Mouse (Mus musculus): Measurements from ENCODE around the gene Gm2001. TPM values are rescaled to one million over a fixed set of nuclear protein-coding genes. Genes with fewer than 3 reads are reported as not detected.
"Not testable (repeated sequence)": the region's sequence is repeated elsewhere in the genome, so short reads cannot be mapped to it uniquely, and the experiment has no call there.

Gene Gm2001
- polyA plus RNA-seq (2011; ENCODE audit: insufficient read depth, insufficient read length, low replicate concordance, missing spikeins) = not detected in 2 replicates

DNA sequence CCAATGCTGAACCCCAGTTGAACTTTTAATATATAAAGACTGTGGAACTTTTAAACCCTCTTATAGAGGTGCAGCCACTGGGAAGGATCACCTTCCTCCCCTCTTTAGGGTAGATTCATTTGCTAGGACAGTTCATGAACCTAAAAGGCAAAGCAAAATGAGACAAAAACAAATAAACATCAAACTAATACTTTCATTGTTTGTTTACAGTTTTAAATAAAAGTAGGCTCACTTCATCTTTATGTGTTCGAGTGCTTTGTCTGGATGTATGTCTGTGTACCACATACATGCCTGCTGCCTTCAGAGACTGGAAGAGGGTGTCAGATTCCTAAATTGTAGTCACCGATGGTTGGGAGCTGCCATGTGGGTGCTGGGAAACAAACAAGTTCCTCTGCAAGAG, at the start of gene Gm2001:
Gm2001 (minus strand) TSS at position 101 of the 400 bp plus-strand sequence.
- not testable (repeated sequence) for H3K27ac ChIP-seq (ENCODE audit: control insufficient read depth, insufficient read depth, low read depth, low read length, poor library complexity); H3K4me3 ChIP-seq (replicated peaks; ENCODE audit: control insufficient read depth, low read depth, low read length); H3K4me1 ChIP-seq (ENCODE audit: control insufficient read depth, insufficient read depth, low read length)
- 73% methylated on average over 2 of the region's 2 CpGs for WGBS

- not testable (repeated sequence) for H3K4me1 ChIP-seq (ENCODE audit: control insufficient read depth, insufficient read depth, low read length); H3K27ac ChIP-seq (ENCODE audit: control insufficient read depth, insufficient read depth, low read depth, low read length, poor library complexity); H3K4me3 ChIP-seq (replicated peaks; ENCODE audit: control insufficient read depth, low read depth, low read length)
- 64% methylated on average over 5 of the region's 5 CpGs for WGBS
Observed at GRCm38 (mm10) chr12:87873772-87874171, 31.6 kb upstream of the Gm2001 start, which contains the start of gene Gm2016. TSS of gene Gm2016 (plus strand) at chr12:87874072.

DNA sequence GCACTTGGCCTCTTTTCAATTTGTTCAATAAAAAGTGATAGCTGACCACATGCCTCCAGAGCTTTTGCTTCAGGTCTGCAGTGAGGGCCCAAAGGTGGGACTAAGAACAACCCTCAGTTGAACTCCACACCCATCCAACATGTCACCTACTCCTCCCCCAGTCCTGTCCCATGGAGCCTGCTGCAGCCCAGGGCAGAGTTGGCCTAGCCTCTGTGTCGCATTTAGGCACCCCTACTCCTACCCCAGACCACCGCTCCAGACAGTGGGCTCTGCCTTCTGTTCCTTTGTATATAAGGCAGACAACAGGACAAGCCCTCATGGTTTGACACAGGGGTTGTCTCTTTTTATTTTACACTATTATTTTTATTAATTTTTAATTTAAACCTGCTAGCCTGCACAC, 21.9 kb upstream of the Gm2001 start:
- 70% methylated on average over 2 of the region's 2 CpGs for WGBS
- not testable (repeated sequence) for H3K4me3 ChIP-seq (replicated peaks; ENCODE audit: control insufficient read depth, low read depth, low read length)

DNA sequence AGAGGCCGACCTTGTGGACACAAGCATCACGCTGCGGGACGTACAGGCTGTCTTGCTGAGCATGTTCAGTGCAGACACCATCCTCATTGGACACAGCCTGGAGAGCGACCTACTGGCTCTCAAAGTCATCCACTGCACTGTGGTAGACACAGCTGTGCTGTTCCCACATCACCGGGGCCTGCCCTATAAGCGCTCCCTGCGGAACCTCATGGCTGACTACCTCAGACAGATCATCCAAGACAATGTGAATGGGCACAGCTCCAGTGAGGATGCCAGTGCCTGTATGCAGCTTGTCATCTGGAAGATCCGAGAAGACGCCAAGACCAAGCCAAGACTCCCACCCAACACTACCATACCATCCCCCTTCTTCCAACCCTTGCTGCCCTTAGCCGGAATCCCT, 21.5 kb upstream of the Gm2001 start:
- 90% methylated on average over 9 of the region's 11 CpGs for WGBS
- not testable (repeated sequence) for H3K4me1 ChIP-seq (ENCODE audit: control insufficient read depth, insufficient read depth, low read length); H3K27ac ChIP-seq (ENCODE audit: control insufficient read depth, insufficient read depth, low read depth, low read length, poor library complexity); H3K4me3 ChIP-seq (replicated peaks; ENCODE audit: control insufficient read depth, low read depth, low read length)

More for the DNA sequence above, 21.9 kb upstream of the Gm2001 start:
- H3K4me1 ChIP-seq (ENCODE audit: control insufficient read depth, insufficient read depth, low read length); H3K27ac ChIP-seq (ENCODE audit: control insufficient read depth, insufficient read depth, low read depth, low read length, poor library complexity): not testable (repeated sequence)

GRCm38 (mm10) chr12:87861740-87862692, 19.9 kb upstream of the Gm2001 start:
- WGBS = 77% methylated on average over 23 of the region's 23 CpGs
- not testable (repeated sequence) for H3K27ac ChIP-seq (ENCODE audit: control insufficient read depth, insufficient read depth, low read depth, low read length, poor library complexity); H3K4me1 ChIP-seq (ENCODE audit: control insufficient read depth, insufficient read depth, low read length); H3K4me3 ChIP-seq (replicated peaks; ENCODE audit: control insufficient read depth, low read depth, low read length)

- WGBS = 63% methylated on average over 1 of the region's 1 CpGs
- H3K4me3 ChIP-seq (replicated peaks; ENCODE audit: control insufficient read depth, low read depth, low read length); H3K27ac ChIP-seq (ENCODE audit: control insufficient read depth, insufficient read depth, low read depth, low read length, poor library complexity); H3K4me1 ChIP-seq (ENCODE audit: control insufficient read depth, insufficient read depth, low read length): not testable (repeated sequence)
Observed at GRCm38 (mm10) chr12:87856067-87856466, 13.9 kb upstream of the Gm2001 start.

GRCm38 (mm10) chr12:87850657-87851056, 8.5 kb upstream of the Gm2001 start:
- not testable (repeated sequence) for H3K27ac ChIP-seq (ENCODE audit: control insufficient read depth, insufficient read depth, low read depth, low read length, poor library complexity); H3K4me3 ChIP-seq (replicated peaks; ENCODE audit: control insufficient read depth, low read depth, low read length); H3K4me1 ChIP-seq (ENCODE audit: control insufficient read depth, insufficient read depth, low read length)
- WGBS = no CpG with 5 or more reads among the region's 2 CpGs

DNA sequence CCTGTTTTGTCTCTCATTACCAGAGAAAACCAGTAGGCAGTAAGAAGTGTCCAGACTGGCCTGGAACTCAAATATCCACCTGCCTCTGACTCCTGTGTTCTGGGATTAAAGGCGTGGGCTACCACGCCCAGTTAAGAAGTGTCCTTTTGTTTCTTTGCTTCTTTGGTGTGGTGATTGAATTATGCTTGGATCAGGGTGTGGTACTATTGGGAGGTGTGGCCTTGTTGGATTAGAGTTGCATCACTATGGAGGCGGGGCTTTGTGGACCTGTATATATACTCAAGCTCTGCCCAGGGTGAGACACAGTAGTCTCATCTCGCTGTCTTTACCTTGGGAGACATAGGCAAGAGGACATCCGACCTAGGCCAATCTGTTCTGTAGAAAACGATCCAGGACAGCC, 25.9 kb downstream of the Gm2001 start, which contains the start of gene BB287469:
BB287469 (plus strand) TSS at position 301 of the 400 bp plus-strand sequence.
- H3K4me1 ChIP-seq (ENCODE audit: control insufficient read depth, insufficient read depth, low read length); H3K4me3 ChIP-seq (replicated peaks; ENCODE audit: control insufficient read depth, low read depth, low read length); H3K27ac ChIP-seq (ENCODE audit: control insufficient read depth, insufficient read depth, low read depth, low read length, poor library complexity): not testable (repeated sequence)
- WGBS = 75% methylated on average over 5 of the region's 6 CpGs

- not testable (repeated sequence) for H3K27ac ChIP-seq (ENCODE audit: control insufficient read depth, insufficient read depth, low read depth, low read length, poor library complexity); H3K4me1 ChIP-seq (ENCODE audit: control insufficient read depth, insufficient read depth, low read length); H3K4me3 ChIP-seq (replicated peaks; ENCODE audit: control insufficient read depth, low read depth, low read length)
- WGBS = 86% methylated on average over 5 of the region's 5 CpGs
Observed at GRCm38 (mm10) chr12:87797971-87798370, 44.2 kb downstream of the Gm2001 start.

DNA sequence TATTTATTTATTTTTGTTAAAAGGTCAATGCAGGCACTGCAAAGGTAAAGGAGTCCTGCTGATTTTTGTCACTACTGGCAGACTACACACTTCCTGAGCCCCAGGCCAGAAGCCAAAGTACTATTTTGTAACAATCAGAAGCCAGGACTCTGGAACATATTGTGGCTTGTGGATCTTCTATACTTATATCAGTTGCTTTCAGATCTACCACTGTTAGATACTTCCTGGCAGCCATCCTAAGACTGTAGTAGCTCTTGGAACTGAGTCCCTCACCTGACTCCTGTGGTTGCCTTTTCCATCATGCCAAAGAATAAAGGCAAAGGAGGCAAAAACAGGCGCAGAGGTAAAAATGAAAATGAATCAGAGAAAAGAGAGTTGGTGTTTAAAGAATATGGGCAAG, 46.9 kb downstream of the Gm2001 start, which contains the start of gene Gm21936:
Gm21936 (plus strand) TSS at position 301 of the 400 bp plus-strand sequence.
- WGBS = 100% methylated on average over 1 of the region's 1 CpGs
- H3K4me3 ChIP-seq (replicated peaks; ENCODE audit: control insufficient read depth, low read depth, low read length); H3K4me1 ChIP-seq (ENCODE audit: control insufficient read depth, insufficient read depth, low read length); H3K27ac ChIP-seq (ENCODE audit: control insufficient read depth, insufficient read depth, low read depth, low read length, poor library complexity): not testable (repeated sequence)

Other genes with a start within 250 kb of the Gm2001 start
- gene Oog1, start 239.7 kb downstream of the Gm2001 start, polyA plus RNA-seq (2011; ENCODE audit: insufficient read depth, insufficient read length, low replicate concordance, missing spikeins) = not detected in 2 replicates
- not detected in 2 replicates for gene Gm4027, start 223.5 kb downstream of the Gm2001 start, polyA plus RNA-seq (2011; ENCODE audit: insufficient read depth, insufficient read length, low replicate concordance, missing spikeins)
- gene Gm16381, start 197.7 kb downstream of the Gm2001 start, polyA plus RNA-seq (2011; ENCODE audit: insufficient read depth, insufficient read length, low replicate concordance, missing spikeins) = not detected in 2 replicates
- gene Gm21319, start 66.6 kb downstream of the Gm2001 start, polyA plus RNA-seq (2011; ENCODE audit: insufficient read depth, insufficient read length, low replicate concordance, missing spikeins) = not detected in 2 replicates
- not detected in 2 replicates for gene Gm21936, start 46.8 kb downstream of the Gm2001 start, polyA plus RNA-seq (2011; ENCODE audit: insufficient read depth, insufficient read length, low replicate concordance, missing spikeins)
- gene BB287469, start 25.8 kb downstream of the Gm2001 start, polyA plus RNA-seq (2011; ENCODE audit: insufficient read depth, insufficient read length, low replicate concordance, missing spikeins) = not detected in 2 replicates
- not detected in 2 replicates for gene Gm2016, start 31.7 kb upstream of the Gm2001 start, polyA plus RNA-seq (2011; ENCODE audit: insufficient read depth, insufficient read length, low replicate concordance, missing spikeins)
- not detected in 2 replicates for gene Gm2022, start 53.0 kb upstream of the Gm2001 start, polyA plus RNA-seq (2011; ENCODE audit: insufficient read depth, insufficient read length, low replicate concordance, missing spikeins)
- not detected in 2 replicates for gene Gm2035, start 77.5 kb upstream of the Gm2001 start, polyA plus RNA-seq (2011; ENCODE audit: insufficient read depth, insufficient read length, low replicate concordance, missing spikeins)
- gene Gm2042, start 111.7 kb upstream of the Gm2001 start, polyA plus RNA-seq (2011; ENCODE audit: insufficient read depth, insufficient read length, low replicate concordance, missing spikeins) = 0.74 TPM in 1 of 2 replicates, not detected in the other
- gene Gm2075, start 169.5 kb upstream of the Gm2001 start, polyA plus RNA-seq (2011; ENCODE audit: insufficient read depth, insufficient read length, low replicate concordance, missing spikeins) = not detected in 2 replicates
- not detected in 2 replicates for gene Gm6803, start 176.4 kb upstream of the Gm2001 start, polyA plus RNA-seq (2011; ENCODE audit: insufficient read depth, insufficient read length, low replicate concordance, missing spikeins)
- gene Gm2056, start 184.7 kb upstream of the Gm2001 start, polyA plus RNA-seq (2011; ENCODE audit: insufficient read depth, insufficient read length, low replicate concordance, missing spikeins) = not detected in 2 replicates
- gene Gm16368, start 241.4 kb upstream of the Gm2001 start, polyA plus RNA-seq (2011; ENCODE audit: insufficient read depth, insufficient read length, low replicate concordance, missing spikeins) = not detected in 2 replicates